Mouse (Mus musculus): ENCODE results near the gene Scn1a.

Scn1a gene

GRCm38 (mm10) chr2:66240334-66240733 lies 200.3 kb downstream of the Scn1a start:
- DNase-seq = no peak

- DNase-seq = no peak
Observed at GRCm38 (mm10) chr2:66238886-66239285, 201.8 kb downstream of the Scn1a start.

- no peak for DNase-seq
Observed at GRCm38 (mm10) chr2:66220954-66221353, 219.7 kb downstream of the Scn1a start.

Measured in kidney, adult 11 months (tissue).